Mouse (Mus musculus) lung, embryonic 16.5 days (tissue): ENCODE results near the gene Cnst. TPM values are rescaled to one million over a fixed set of nuclear protein-coding genes. Genes with fewer than 3 reads are reported as not detected.

Experiments
- ATAC-seq: fragments of 200-750 bp; cut with Nextera tagmentation; 2 replicates; pipeline ENCODE4 v1.8.0; 2017; ENCODE audit warnings: low read depth, mild to moderate bottlenecking, moderate library complexity
- H3K27ac ChIP-seq: fragments of 300-500 bp; sonication (generic); 2 replicates; pipeline ENCODE4 v1.5.1; 2014; ENCODE audit warnings: mild to moderate bottlenecking, control low read depth, low read length
- H3K27me3 ChIP-seq: fragments of 300-500 bp; sonication (generic); 2 replicates; pipeline ENCODE4 v1.6.1; 2014; ENCODE audit warnings: low read depth, low read length, mixed read lengths; ENCODE audit not compliant: control insufficient read depth, insufficient read depth
- H3K36me3 ChIP-seq: fragments of 300-500 bp; sonication (generic); 2 replicates; pipeline ENCODE4 v1.6.1; 2014; ENCODE audit warnings: low read length; ENCODE audit not compliant: control insufficient read depth, insufficient read depth
- H3K4me1 ChIP-seq: fragments of 300-500 bp; sonication (generic); replicated peaks from 2 replicates; pipeline ENCODE4 v1.6.1; 2014; ENCODE audit warnings: low read length, mixed read lengths; ENCODE audit not compliant: control insufficient read depth, insufficient read depth
- H3K4me2 ChIP-seq: fragments of 300-500 bp; sonication (generic); 2 replicates; pipeline ENCODE4 v1.6.1; 2014; ENCODE audit warnings: low read depth, low read length, control low read depth
- H3K4me3 ChIP-seq: fragments of 300-500 bp; sonication (generic); 2 replicates; pipeline ENCODE4 v1.5.1; 2014; ENCODE audit warnings: mild to moderate bottlenecking, low read length, control low read depth
- H3K9ac ChIP-seq: fragments of 300-500 bp; sonication (generic); 2 replicates; pipeline ENCODE4 v1.6.1; 2014; ENCODE audit warnings: low read length, control low read depth
- H3K9me3 ChIP-seq: fragments of 300-500 bp; sonication (generic); 2 replicates; pipeline ENCODE4 v1.6.1; 2016; ENCODE audit warnings: low read length; ENCODE audit not compliant: control insufficient read depth
- WGBS: fragments of 180-500 bp; shearing (Covaris S2); extraction: QIAGEN DNeasy Blood & Tissue Kit; methylation state at CpG from one replicate; pipeline ENCODE4 v1.1.7; 2014; 5-methylcytosine and 5-hydroxymethylcytosine counted together
- polyA plus RNA-seq: library from polyadenylated mRNA; unstranded; fragments of >200 nt; fragmentation: Nextera tagmentation; extraction: Ambion mirVana; gene quantifications from 2 replicates; pipeline ENCODE4 v1.2.1, GENCODE M21; 2015

Gene Cnst
- polyA plus RNA-seq, 1 experiment from 2014 or later: 18.0 TPM

DNA sequence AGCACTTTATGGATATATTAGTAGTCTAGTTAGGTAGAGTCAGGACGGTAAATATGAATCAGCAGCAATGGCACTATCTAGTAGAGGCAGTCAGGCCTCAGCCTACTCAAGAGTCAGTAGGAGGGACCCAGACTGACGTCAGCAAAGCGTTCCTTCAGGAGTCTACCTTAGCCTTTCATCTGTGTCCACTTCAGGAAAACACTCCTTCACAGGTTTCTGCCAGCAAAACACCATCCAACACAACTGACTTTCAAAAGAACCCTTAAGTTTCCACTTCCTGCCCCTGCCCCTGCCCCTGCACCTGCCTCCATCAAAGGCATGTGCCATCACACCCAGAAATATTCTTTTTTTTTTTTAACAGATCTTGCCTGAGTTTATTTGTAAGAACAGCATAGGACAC lies 26.3 kb upstream of the Cnst start:
- 64% methylated on average over 3 of the region's 3 CpGs for WGBS
- H3K4me3 ChIP-seq: no peak overlapping the region
- ATAC-seq: no peak
- no peaks in the 10 kb centered on the region for H3K36me3 ChIP-seq
- no peak overlapping the region for H3K4me2 ChIP-seq
- H3K4me1 ChIP-seq: peaks cover 5% of the 10 kb centered on the region
- H3K9ac ChIP-seq: no peak overlapping the region
- no peak overlapping the region for H3K27ac ChIP-seq
- no peaks in the 10 kb centered on the region for H3K27me3 ChIP-seq
- H3K9me3 ChIP-seq: no peaks in the 10 kb centered on the region

- WGBS: 89% methylated on average over 3 of the region's 3 CpGs
- 0 out of 2 replicates have a peak, but pooled peaks cover 6% of the 10 kb centered on the region for H3K4me1 ChIP-seq
- H3K9ac ChIP-seq: no peak overlapping the region
- peaks cover 17% of the 10 kb centered on the region; the same call in 1 of the 2 replicates for H3K36me3 ChIP-seq
- no peak overlapping the region for H3K4me3 ChIP-seq
- H3K9me3 ChIP-seq: no peaks in the 10 kb centered on the region
- H3K4me2 ChIP-seq: no peak overlapping the region
- H3K27me3 ChIP-seq: no peaks in the 10 kb centered on the region
- ATAC-seq: no peak
- no peak overlapping the region for H3K27ac ChIP-seq
Observed at GRCm38 (mm10) chr1:179539054-179539453, 7.1 kb upstream of the Cnst start.

GRCm38 (mm10) chr1:179539887-179540286 lies 6.3 kb upstream of the Cnst start:
- Histone ChIP-seq H3K9me3 (no peaks in the 10 kb centered on the region), H3K4me1 (peaks cover 6% of the 10 kb centered on the region; the same call in 1 of the 2 replicates), H3K4me3 (no peak overlapping the region), H3K27ac (peak overlapping the region; percentile 63), H3K36me3 (peaks cover 12% of the 10 kb centered on the region; the same call in 1 of the 2 replicates), H3K4me2 (no peak overlapping the region), H3K27me3 (no peaks in the 10 kb centered on the region), H3K9ac (no peak overlapping the region)
- 56% methylated on average over 3 of the region's 3 CpGs for WGBS
- peak; percentile 72 for ATAC-seq

- H3K27me3 ChIP-seq: no peaks in the 10 kb centered on the region
- H3K4me3 ChIP-seq: no peak overlapping the region
- peaks cover 9% of the 10 kb centered on the region for H3K4me1 ChIP-seq
- 60% methylated on average over 3 of the region's 3 CpGs for WGBS
- H3K36me3 ChIP-seq: peaks cover 10% of the 10 kb centered on the region; the same call in 1 of the 2 replicates
- no peak for ATAC-seq
- no peaks in the 10 kb centered on the region for H3K9me3 ChIP-seq
- no peak overlapping the region for H3K27ac ChIP-seq
- H3K4me2 ChIP-seq: no peak overlapping the region
- no peak overlapping the region for H3K9ac ChIP-seq
Observed at GRCm38 (mm10) chr1:179541502-179541901, 4.7 kb upstream of the Cnst start.

DNA sequence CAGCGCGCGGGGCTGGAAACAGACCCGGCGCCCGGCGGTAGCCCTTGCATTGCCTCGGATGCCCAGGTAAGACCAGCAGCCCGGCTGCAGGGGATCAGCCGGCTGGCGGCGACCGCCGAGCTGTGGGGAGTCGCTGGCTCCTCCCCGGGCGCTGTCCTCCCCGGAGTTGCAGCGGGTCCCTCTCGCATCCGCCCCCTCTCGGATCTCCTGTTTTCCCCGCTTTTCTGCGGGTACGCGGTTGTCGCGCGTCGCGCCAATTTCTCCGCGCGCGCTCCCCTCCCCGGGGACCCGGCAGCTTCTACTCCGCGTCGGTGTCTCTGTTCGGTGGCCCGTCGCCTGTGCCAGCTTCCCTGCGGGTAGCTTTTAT lies 364 bp downstream of the Cnst start:
- H3K36me3 ChIP-seq: 0 out of 2 replicates have a peak, but pooled peaks cover under 1% of the 10 kb centered on the region
- H3K9ac ChIP-seq: peak overlapping the region; percentile 85
- H3K9me3 ChIP-seq: no peaks in the 10 kb centered on the region
- peak overlapping the region; percentile 85 for H3K4me3 ChIP-seq
- H3K27ac ChIP-seq: peak overlapping the region; percentile 95
- peak overlapping the region; percentile 68 for H3K4me2 ChIP-seq
- H3K27me3 ChIP-seq: no peaks in the 10 kb centered on the region
- peak; percentile 88 for ATAC-seq
- peaks cover 19% of the 10 kb centered on the region for H3K4me1 ChIP-seq
- under 1% methylated on average over 32 of the region's 44 CpGs for WGBS

GRCm38 (mm10) chr1:179547176-179547575 lies 1.0 kb downstream of the Cnst start:
- no peak for ATAC-seq
- WGBS: 9% methylated on average over 5 of the region's 5 CpGs
- Histone ChIP-seq H3K27ac (peak overlapping the region; percentile 13; the same call in 1 of the 2 replicates), H3K9ac (peak overlapping the region; percentile 85), H3K4me3 (peak overlapping the region; percentile 85), H3K36me3 (no peaks in the 10 kb centered on the region), H3K9me3 (no peaks in the 10 kb centered on the region), H3K4me2 (peak overlapping the region; percentile 68), H3K27me3 (no peaks in the 10 kb centered on the region), H3K4me1 (peaks cover 19% of the 10 kb centered on the region)

GRCm38 (mm10) chr1:179548220-179548619 lies 2.0 kb downstream of the Cnst start:
- Histone ChIP-seq H3K27me3 (no peaks in the 10 kb centered on the region), H3K27ac (no peak overlapping the region), H3K4me3 (no peak overlapping the region), H3K9ac (no peak overlapping the region), H3K4me2 (no peak overlapping the region), H3K9me3 (no peaks in the 10 kb centered on the region), H3K36me3 (no peaks in the 10 kb centered on the region), H3K4me1 (peaks cover 23% of the 10 kb centered on the region)
- 62% methylated on average over 11 of the region's 11 CpGs for WGBS
- ATAC-seq: no peak

- H3K4me1 ChIP-seq: peaks cover 29% of the 10 kb centered on the region
- no peak overlapping the region for H3K27ac ChIP-seq
- no peak for ATAC-seq
- WGBS: 89% methylated on average over 5 of the region's 5 CpGs
- H3K9ac ChIP-seq: no peak overlapping the region
- H3K9me3 ChIP-seq: no peaks in the 10 kb centered on the region
- H3K4me3 ChIP-seq: no peak overlapping the region
- no peak overlapping the region for H3K4me2 ChIP-seq
- no peaks in the 10 kb centered on the region for H3K36me3 ChIP-seq
- H3K27me3 ChIP-seq: no peaks in the 10 kb centered on the region
Observed at GRCm38 (mm10) chr1:179548996-179549752, 3.0 kb downstream of the Cnst start.

DNA sequence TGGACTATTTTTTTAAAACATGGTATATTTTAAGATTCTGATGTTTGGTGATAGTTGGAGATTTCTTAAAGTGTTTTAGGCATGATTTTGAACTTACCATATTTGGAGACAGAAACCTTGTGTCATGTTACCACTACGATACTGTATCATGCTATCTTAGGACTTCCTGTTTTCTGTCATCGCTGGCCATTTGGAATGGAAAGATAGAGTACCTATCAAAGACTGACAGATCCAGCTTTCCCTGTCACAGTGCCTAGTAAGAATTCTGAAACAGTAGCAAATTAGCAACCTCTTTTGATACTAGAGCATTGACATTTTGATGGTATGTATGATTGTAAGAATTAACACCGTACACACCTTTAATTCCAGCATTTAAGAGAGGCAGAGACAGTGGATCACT lies 5.2 kb downstream of the Cnst start:
- H3K27ac ChIP-seq: peak overlapping the region; percentile 31; the same call in 1 of the 2 replicates
- no peak overlapping the region for H3K9ac ChIP-seq
- ATAC-seq: no peak
- no peaks in the 10 kb centered on the region for H3K36me3 ChIP-seq
- no peak overlapping the region for H3K4me2 ChIP-seq
- no peaks in the 10 kb centered on the region for H3K27me3 ChIP-seq
- H3K4me3 ChIP-seq: no peak overlapping the region
- WGBS: 71% methylated on average over 3 of the region's 3 CpGs
- H3K9me3 ChIP-seq: no peaks in the 10 kb centered on the region
- peaks cover 23% of the 10 kb centered on the region for H3K4me1 ChIP-seq
